Mouse (Mus musculus) adipocyte (in vitro differentiated cells): Measurements from ENCODE around the gene Plk5.
A peak's percentile ranks its signal among the peaks of the same experiment; 100 is the strongest.

Experiments used
- DNase-seq: peaks from one replicate; pipeline ENCODE4 v3.0.0-alpha.2; 2016; ENCODE audit warnings: low spot score

Gene Plk5

GRCm38 (mm10) chr10:80356001-80356682, at the start of gene Plk5:
TSS of gene Plk5 (plus strand) at chr10:80356459.
- DNase-seq: no peak

GRCm38 (mm10) chr10:80311560-80311959, 44.7 kb upstream of the Plk5 start:
- DNase-seq: no peak

GRCm38 (mm10) chr10:80312586-80313504, 43.4 kb upstream of the Plk5 start:
- DNase-seq: no peak

GRCm38 (mm10) chr10:80313627-80314201, 42.5 kb upstream of the Plk5 start:
- DNase-seq: no peak

- DNase-seq: no peak
Observed at GRCm38 (mm10) chr10:80314494-80315001, 41.7 kb upstream of the Plk5 start.

GRCm38 (mm10) chr10:80315315-80315714, 40.9 kb upstream of the Plk5 start:
- DNase-seq: no peak

- DNase-seq: no peak
Observed at GRCm38 (mm10) chr10:80316359-80316781, 39.9 kb upstream of the Plk5 start.

GRCm38 (mm10) chr10:80317011-80317410, 39.2 kb upstream of the Plk5 start:
- DNase-seq: no peak

GRCm38 (mm10) chr10:80320340-80320760, 35.9 kb upstream of the Plk5 start, which contains the start of gene 2310011J03Rik:
TSS of gene 2310011J03Rik (minus strand) at chr10:80320537.
- DNase-seq: peak; percentile 94

GRCm38 (mm10) chr10:80321014-80321669, 35.1 kb upstream of the Plk5 start:
- no peak for DNase-seq

- DNase-seq: no peak
Observed at GRCm38 (mm10) chr10:80321670-80322581, 34.3 kb upstream of the Plk5 start.

GRCm38 (mm10) chr10:80322811-80323211, 33.4 kb upstream of the Plk5 start:
- peak; percentile 23 for DNase-seq

GRCm38 (mm10) chr10:80323261-80324119, 32.8 kb upstream of the Plk5 start:
- DNase-seq: peak; percentile 85

GRCm38 (mm10) chr10:80324120-80325037, 31.9 kb upstream of the Plk5 start:
- DNase-seq: peak; percentile 24

- DNase-seq: no peak
Observed at GRCm38 (mm10) chr10:80325045-80325444, 31.2 kb upstream of the Plk5 start.

- DNase-seq: peak; percentile 70
Observed at GRCm38 (mm10) chr10:80329273-80330081, 26.8 kb upstream of the Plk5 start, which contains the start of the genes Pcsk4 and Reep6. TSS of gene Pcsk4 (minus strand) at chr10:80329498. TSS of gene Reep6 (plus strand) at chr10:80329953.

GRCm38 (mm10) chr10:80330084-80330483, 26.2 kb upstream of the Plk5 start:
- no peak for DNase-seq

GRCm38 (mm10) chr10:80330888-80331287, 25.4 kb upstream of the Plk5 start:
- DNase-seq: no peak
